Mouse (Mus musculus) skeletal muscle tissue, adult 2 months (tissue): ENCODE results near the gene Olfr2.
"Not testable (repeated sequence)": the region's sequence is repeated elsewhere in the genome, so short reads cannot be mapped to it uniquely, and the experiment has no call there.

Source experiments
- DNase-seq: peaks from one replicate; pipeline ENCODE4 v3.0.0-alpha.2; 2012; ENCODE audit warnings: low read depth, low spot score

The Olfr2 gene

DNA sequence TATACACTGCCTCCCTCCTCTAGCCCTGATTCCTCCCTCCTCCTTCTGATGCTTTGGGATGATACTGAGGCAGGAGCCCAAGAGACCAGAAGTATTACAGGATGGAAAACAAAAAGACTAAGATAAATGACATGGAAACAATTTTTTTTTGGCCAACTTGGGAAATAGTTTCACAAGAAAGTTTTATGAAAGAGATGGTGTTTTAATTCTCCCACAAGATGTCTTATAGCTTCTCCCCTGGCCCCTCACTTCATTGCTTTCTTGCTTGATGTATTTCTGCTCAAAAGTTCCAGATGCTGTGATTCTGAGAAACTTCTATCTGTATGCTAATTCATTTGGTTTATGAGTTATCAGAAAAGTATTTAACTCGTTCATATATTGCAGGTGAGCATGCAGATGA is at the start of gene Olfr2:
Gene Olfr2 (minus strand): TSS at position 101 of the 400 bp plus-strand sequence.
- no peak for DNase-seq

DNA sequence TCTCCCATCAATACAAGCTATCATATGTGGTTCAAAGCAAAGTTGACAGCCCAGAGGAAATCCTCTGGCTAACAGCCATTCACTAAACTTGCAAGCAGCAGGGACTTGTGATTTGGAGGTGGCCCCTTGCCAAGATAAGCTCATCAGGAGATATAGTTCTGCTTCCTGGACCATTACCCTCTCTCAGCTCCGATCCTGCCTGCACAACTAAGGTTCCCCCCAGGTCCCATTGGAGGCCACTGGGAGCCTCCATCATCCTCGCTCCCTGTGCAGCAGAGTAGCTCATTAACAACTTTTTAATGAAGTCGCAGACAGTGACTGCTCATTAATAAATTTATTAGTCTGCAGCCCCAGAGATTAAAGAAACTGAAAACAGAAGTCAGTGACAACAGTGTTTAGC is 41.7 kb upstream of the Olfr2 start:
- DNase-seq: no peak

DNA sequence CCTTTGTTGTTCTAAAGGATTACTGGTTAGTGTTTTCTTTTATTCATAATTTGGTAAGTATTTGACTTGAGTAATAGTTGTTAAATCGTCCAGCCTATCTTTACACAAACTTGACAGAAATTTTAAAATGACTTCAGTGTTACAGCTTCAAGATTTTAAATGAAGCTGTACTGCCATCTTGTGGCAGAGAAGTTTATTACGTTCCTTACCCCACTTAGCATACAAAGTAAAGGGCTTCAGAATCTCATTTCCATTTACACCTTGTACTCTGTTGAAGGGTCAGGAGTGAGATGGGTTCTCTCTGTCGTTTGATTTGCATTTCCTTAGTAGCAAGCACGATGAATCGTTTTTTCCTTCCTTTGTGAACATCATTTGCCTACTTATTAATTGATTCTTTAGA is 40.0 kb upstream of the Olfr2 start:
- DNase-seq: no peak

DNA sequence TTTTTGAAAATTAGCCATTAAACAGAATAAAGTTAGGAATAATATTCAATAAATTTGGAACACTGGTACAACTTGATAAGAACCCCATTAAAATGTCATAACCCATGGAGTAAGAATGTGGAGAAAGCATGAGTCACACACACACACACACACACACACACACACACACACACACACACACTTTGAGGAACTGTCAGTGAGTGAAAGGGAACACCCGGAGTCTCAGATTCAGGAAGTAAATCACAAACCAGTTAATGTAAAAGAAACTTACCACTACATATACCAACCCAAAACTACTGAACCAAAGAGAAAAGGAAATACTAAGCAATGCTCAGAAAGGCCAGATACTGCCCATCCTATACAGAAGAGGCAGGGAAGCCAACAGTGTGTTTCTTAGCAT is 38.5 kb upstream of the Olfr2 start:
- DNase-seq: no peak

DNA sequence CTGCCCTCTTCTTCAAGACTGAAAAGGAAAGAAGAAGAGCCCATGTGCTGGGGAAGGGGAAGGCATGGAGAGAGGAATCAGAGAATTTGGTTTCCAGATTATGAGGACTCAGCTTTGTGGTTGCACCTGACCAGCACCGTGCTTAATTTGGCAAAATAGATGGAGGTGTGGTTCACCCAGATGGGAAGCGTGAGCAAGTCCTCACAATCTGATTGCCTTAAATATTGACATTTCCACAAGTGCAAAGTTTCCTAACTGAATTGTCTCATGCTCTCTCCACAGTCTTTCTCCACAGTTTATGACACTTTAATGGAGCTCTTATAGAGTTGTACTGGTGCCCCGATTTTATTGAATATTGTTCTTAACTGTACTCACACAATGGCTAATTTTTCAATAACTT is 37.3 kb upstream of the Olfr2 start:
- no peak for DNase-seq

DNA sequence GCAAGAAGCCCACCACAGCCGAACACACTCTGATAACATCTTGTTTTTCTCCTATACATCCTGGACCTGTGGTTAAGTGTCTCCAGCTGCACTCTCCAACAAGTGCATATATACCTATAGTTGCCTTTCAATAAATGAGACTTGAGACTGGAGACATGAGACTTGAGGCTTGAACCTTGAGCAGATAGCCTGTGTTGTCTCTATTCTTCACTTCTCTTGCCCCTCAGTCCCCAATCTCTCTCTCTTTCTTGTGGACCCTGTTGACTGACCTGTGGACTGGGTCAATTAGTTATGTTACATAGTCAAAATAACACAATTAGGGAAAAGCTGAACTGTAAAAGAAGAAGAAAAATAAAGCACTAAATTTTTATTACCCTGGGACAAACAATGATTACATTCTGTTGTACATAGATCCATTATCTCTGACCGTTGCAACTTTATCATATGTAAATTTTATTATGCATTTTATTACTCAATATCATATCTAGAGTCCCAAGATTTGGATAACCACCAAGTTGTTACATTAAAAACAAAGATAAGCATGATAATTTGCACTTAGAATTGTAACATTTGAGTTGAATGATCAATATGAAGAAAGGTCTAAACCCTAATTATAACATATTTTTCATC is 34.2 kb upstream of the Olfr2 start:
- no peak for DNase-seq

DNA sequence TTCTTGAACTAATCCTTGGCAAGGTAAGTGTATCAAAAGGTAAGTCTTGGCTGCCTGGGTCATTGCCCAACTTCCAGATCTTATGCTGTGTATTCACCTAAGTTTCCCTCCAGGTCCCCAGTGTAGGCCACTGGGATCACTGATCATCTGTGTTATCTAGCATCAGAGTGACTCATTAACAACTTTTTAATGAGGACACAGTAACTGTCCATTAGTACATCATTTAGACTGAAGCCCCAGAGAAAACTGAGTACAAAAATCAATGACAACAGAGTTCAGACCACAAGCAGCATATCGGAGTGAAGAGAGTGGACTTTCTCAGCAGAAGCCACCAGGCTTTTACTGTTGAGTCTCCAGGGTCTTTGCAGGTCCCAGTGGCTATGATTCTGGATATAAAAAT is 25.0 kb upstream of the Olfr2 start, which contains the start of gene Olfr713:
Gene Olfr713 (plus strand): TSS at position 301 of the 400 bp plus-strand sequence.
- no peak for DNase-seq

DNA sequence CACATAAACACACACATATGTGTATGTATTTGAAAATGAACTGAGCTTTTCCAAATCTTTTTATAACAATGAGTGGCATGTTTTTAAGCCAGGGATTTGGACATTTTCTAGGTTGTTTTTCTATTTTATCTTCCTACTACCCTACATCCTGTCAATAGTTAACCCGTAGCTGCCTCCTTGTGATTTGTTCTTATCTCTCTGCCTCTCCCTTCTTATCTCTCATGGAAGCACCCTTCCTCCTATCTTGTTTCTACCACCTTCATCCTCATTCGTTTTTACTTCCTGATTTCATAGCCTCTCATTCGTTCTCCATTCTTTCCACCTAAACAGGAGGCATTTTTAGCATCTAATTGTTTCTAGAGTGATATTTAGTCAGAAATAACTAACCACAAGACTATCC is 1.7 kb downstream of the Olfr2 start:
- no peak for DNase-seq

DNA sequence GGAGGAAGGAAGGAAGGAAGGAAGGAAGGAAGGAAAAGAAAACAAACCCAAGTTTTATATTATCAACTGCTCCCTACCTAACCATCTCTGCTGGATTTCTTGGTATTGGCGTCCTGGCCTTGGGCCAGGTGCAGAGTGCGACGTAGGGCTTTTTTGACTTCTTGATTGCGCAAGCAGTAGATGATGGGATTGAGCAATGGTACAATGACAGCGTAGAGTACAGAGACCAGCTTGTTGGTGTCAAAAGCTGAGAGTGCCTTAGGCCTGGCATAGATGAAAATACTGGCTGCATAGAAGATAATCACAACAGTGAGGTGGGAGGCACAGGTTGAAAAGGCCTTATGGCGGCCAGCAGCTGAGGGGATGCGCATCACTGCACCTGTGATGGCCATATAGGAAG is 5.1 kb downstream of the Olfr2 start:
- no peak for DNase-seq

DNA sequence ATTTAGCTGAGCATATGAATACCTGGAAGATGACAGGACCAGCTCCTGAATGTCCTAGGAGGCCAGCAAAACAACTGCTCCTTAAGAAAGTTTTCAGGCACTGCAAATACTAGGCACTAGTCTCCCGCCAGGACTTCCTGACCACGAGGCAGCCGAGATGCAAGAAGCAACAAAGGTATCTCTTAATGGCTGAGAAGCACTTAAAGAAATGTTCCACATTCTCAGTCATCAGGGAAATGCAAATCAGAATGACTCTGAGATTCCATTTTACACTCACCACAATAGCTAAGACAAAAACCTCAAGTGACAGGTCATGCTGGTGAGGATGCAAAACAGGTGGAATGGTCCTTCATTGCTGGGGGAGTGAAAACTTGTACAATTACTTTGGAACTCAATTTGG is 20.6 kb downstream of the Olfr2 start:
- DNase-seq: no peak

DNA sequence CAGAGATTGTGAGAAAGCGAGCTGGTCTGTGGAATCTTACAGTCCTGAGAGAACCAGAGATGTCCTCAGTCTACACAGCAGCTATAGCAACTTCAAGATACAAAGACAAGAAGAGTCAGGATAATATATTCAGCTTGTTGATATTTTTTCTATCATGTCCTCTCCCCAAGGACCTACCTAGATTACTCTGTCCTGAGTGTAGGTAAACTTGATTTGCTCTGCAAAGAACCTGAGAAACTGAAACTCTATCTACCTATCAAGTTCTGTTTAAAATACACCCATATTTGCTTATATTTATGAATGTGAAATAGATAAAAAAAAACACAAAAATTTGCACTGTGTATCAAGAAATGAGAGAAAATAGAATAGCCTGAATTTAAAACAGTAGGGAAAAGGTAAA is 30.5 kb downstream of the Olfr2 start, which contains the start of gene Olfr711:
Gene Olfr711 (minus strand): TSS at position 101 of the 400 bp plus-strand sequence.
- DNase-seq: no peak

DNA sequence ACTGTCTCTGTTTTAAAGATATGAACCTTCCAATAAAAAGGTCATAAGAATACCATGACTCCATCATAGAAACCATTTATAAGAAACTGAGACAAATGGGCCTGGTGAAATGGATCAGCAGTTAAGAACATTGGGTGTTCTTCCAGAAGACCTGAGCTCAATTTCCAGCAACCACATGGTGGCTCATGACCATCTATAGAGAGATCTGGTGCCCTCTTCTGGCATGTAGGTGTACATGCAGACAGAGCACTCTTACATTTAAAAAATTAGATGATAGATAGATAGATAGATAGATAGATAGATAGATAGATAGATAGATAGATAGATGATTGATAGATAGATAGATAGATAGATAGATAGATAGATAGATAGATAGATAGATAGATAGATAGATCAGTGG is 38.4 kb downstream of the Olfr2 start:
- DNase-seq: not testable (repeated sequence)

DNA sequence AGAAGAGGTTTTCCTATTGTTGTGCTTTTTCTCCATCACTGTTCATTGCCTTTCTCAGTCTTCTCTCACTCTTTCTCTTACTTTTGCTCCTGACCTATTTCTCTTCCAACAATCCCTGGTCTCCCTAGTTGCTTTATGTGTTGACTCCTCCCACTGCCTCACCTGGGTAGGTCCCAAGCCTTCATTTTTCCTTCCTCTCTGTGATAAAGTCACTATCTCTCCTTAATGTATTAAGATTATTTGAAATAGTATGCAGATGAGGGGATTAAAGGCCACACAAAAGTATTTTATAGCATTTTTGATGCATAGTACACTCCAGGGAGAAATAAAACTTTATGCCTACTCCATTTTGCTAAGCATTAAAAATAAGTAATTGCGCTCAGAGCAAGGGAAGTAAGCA is 42.0 kb downstream of the Olfr2 start, which contains the start of gene Olfr6:
Gene Olfr6 (minus strand): TSS at position 101 of the 400 bp plus-strand sequence.
- DNase-seq: no peak

DNA sequence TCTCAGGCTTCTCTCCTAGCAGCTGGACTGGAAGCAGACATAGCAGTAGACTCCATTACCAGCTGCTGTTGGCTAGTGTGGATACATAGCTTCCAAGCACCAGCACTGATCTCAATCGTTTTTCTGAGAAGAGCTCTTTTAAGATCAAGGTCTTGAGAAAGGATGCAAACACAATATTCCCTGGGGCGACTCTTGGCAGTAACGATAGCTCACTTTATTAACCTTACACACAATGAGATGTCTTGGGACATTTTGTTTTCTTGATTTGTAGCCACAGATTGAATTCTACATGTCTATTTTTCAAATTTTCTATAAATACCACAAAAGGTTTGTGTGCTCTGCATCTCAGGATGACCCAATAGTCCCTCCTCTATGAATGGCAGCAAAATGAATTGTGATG is 57.7 kb downstream of the Olfr2 start, which contains the start of gene Olfr710:
Gene Olfr710 (minus strand): TSS at position 101 of the 400 bp plus-strand sequence.
- DNase-seq: no peak
